Mouse (Mus musculus) intestine, postnatal 0 days (tissue): ENCODE data around the gene Copb1. TPM values are rescaled to one million over a fixed set of nuclear protein-coding genes. Genes with fewer than 3 reads are reported as not detected.

ENCODE experiments used
- ATAC-seq: fragments of 200-750 bp; cut with Nextera tagmentation; 2 replicates; pipeline ENCODE4 v1.8.0; 2017; ENCODE audit warnings: mild to moderate bottlenecking, moderate TSS enrichment, moderate library complexity
- H3K27ac ChIP-seq: fragments of 300-500 bp; sonication (generic); 2 replicates; pipeline ENCODE4 v1.5.1; 2014; ENCODE audit warnings: mild to moderate bottlenecking, low read depth, low read length, moderate library complexity
- H3K27me3 ChIP-seq: fragments of 300-500 bp; sonication (generic); replicated peaks from 2 replicates; pipeline ENCODE4 v1.6.1; 2014; ENCODE audit warnings: low read length, mixed read lengths; ENCODE audit not compliant: control insufficient read depth, insufficient read depth
- H3K36me3 ChIP-seq: fragments of 300-500 bp; sonication (generic); 2 replicates; pipeline ENCODE4 v1.6.1; 2014; ENCODE audit warnings: mild to moderate bottlenecking, moderate library complexity; ENCODE audit not compliant: control insufficient read depth, insufficient read depth
- H3K4me1 ChIP-seq: fragments of 300-500 bp; sonication (generic); replicated peaks from 2 replicates; pipeline ENCODE4 v1.6.1; 2014; ENCODE audit warnings: antibody characterized with exemption, low read length, mixed read lengths; ENCODE audit not compliant: control insufficient read depth, insufficient read depth
- H3K4me2 ChIP-seq: fragments of 300-500 bp; sonication (generic); replicated peaks from 2 replicates; pipeline ENCODE4 v1.6.1; 2014; ENCODE audit warnings: low read depth, mild to moderate bottlenecking, moderate library complexity
- H3K4me3 ChIP-seq: fragments of 300-500 bp; sonication (generic); 2 replicates; pipeline ENCODE4 v1.5.1; 2014; ENCODE audit warnings: low read depth, low read length
- H3K9ac ChIP-seq: fragments of 300-500 bp; sonication (generic); 2 replicates; pipeline ENCODE4 v1.6.1; 2014; ENCODE audit warnings: mild to moderate bottlenecking, low read depth, low read length
- H3K9me3 ChIP-seq: fragments of 300-500 bp; sonication (generic); 2 replicates; pipeline ENCODE4 v1.6.1; 2016; ENCODE audit warnings: mixed run types; ENCODE audit not compliant: control insufficient read depth
- CTCF ChIP-seq: sonication (generic); IDR thresholded peaks from 2 replicates; pipeline ENCODE4 v1.5.1; 2016; ENCODE audit warnings: low read depth, mild to moderate bottlenecking, control low read depth, antibody characterized with exemption, moderate library complexity
- WGBS: fragments of 180-500 bp; shearing (Covaris S2); extraction: QIAGEN DNeasy Blood & Tissue Kit; methylation state at CpG from one replicate; pipeline ENCODE4 v1.1.7; 2014; 5-methylcytosine and 5-hydroxymethylcytosine counted together
- polyA plus RNA-seq: library from polyadenylated mRNA; unstranded; fragments of >200 nt; fragmentation: Nextera tagmentation; extraction: Ambion mirVana; gene quantifications from 2 replicates; pipeline ENCODE4 v1.2.1, GENCODE M21; 2015

Copb1 gene
- polyA plus RNA-seq, 1 experiment from 2014 or later: 140 TPM

DNA sequence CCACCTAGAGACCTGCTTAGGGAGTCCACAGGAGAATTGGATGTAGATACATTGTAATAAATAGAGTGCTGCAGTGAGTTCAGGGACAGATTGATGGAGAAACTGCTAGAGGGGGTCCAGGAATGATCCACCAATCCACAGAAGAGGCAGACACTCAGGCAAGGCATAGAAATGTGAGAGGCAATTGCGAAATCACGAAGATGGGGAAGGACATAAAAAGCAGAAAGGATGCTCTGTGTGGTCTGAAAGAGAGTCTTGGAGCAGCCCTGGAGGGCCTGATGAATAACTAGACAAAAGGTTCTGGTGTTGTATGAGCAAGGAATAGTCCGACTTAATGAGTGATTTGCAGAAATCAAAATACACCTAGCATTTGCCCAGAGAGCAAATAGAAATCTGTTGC lies 71.8 kb downstream of the Copb1 start:
- H3K4me2 ChIP-seq: no peak overlapping the region
- H3K4me3 ChIP-seq: no peak overlapping the region
- no peak overlapping the region for H3K27ac ChIP-seq
- no peak for TF ChIP-seq CTCF
- H3K9me3 ChIP-seq: no peaks in the 10 kb centered on the region
- no peaks in the 10 kb centered on the region; the same call in 1 of the 2 replicates for H3K4me1 ChIP-seq
- H3K9ac ChIP-seq: no peak overlapping the region
- H3K36me3 ChIP-seq: no peaks in the 10 kb centered on the region
- ATAC-seq: no peak
- WGBS: 88% methylated on average over 3 of the region's 3 CpGs
- H3K27me3 ChIP-seq: no peaks in the 10 kb centered on the region

DNA sequence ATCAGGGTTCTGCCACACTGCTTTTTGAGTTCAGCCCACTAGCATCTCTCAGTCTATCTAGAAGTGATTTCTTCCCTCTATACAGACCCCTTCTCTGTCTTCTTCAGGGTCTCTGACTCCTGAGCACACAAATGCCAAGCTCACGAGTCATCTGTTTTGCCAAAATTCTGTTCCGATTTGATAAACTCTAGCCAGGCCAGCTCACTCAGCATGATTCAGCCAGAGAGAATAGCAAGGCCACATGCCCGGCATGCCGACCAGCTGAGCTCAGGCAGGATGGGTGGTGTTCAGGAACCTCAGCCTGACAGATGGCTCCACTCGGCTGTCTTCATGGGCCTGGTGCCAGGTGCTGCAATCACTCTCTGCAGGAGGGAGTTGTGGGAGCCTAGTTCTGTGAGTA lies 73.1 kb downstream of the Copb1 start:
- WGBS: 20% methylated on average over 5 of the region's 5 CpGs
- H3K9ac ChIP-seq: no peak overlapping the region
- peak; percentile 79 for ATAC-seq
- no peaks in the 10 kb centered on the region for H3K27me3 ChIP-seq
- no peaks in the 10 kb centered on the region; the same call in 1 of the 2 replicates for H3K4me1 ChIP-seq
- H3K36me3 ChIP-seq: no peaks in the 10 kb centered on the region
- no peak overlapping the region for H3K4me3 ChIP-seq
- no peak overlapping the region for H3K4me2 ChIP-seq
- no peaks in the 10 kb centered on the region for H3K9me3 ChIP-seq
- peak overlapping the region; percentile 35; the same call in 1 of the 2 replicates for H3K27ac ChIP-seq
- no peak for TF ChIP-seq CTCF

DNA sequence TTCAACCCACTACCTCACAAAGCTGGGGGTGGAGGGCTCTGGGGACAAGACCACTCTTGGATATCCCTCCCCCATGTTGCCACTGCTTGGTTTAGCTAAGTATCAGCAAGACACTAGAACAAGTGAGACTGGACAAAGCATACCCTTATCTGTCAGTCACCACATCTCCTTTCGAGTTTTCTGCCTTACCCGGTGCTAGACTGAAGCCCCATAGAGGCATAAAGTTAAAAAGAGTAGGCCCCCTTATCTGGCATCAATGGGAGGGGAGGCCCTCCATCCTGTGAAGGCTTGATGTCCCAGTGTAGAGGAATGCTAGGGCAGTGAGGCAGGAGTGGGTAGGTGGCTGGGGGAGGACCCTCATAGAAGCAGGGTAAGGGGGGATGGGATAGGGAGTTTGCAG lies 77.9 kb downstream of the Copb1 start:
- H3K27me3 ChIP-seq: no peaks in the 10 kb centered on the region
- no peak for ATAC-seq
- 73% methylated on average over 2 of the region's 2 CpGs for WGBS
- no peak overlapping the region for H3K4me3 ChIP-seq
- no peaks in the 10 kb centered on the region; the same call in 1 of the 2 replicates for H3K4me1 ChIP-seq
- H3K36me3 ChIP-seq: no peaks in the 10 kb centered on the region
- no peak overlapping the region for H3K9ac ChIP-seq
- no peak for TF ChIP-seq CTCF
- no peak overlapping the region for H3K4me2 ChIP-seq
- H3K9me3 ChIP-seq: no peaks in the 10 kb centered on the region
- H3K27ac ChIP-seq: no peak overlapping the region

DNA sequence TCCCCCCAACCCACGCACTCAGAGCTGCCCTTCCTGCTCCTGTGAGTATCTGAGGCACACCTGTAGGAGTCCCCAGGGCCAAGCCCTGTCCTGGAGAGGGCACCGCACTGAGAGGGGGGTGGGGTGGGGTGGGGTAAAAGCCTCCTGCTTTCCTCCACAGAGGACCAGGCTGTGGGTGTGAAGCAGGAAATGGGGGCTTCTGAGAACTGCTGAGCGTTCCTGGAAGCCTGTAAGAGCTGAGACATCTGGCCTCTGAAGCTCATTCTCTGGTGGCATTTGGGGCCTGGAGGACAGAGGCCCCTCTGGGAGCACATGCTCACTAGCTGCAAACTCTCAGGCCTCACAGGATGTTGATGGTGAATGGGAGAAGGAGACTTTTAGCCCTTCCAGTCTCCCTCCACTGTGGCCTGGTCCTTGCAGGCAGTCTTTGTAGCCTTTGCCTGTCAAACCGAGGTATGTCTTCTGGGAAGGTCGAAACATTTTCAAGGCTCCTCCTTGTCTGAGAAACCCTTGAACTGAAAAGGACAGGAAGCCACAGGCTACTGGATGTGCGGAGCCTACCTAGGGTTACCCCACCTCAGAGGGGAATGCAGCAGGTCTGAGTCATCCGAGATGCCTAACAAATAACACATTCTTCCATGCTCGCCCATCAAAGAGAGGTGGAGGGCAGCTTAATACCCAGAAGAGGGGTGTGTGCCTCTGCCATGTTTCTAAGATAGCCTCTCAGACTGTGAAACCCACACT lies 83.0 kb downstream of the Copb1 start:
- Histone ChIP-seq H3K4me2 (no peak overlapping the region), H3K4me1 (no peaks in the 10 kb centered on the region), H3K36me3 (no peaks in the 10 kb centered on the region), H3K27ac (no peak overlapping the region), H3K9me3 (no peaks in the 10 kb centered on the region), H3K9ac (no peak overlapping the region), H3K27me3 (no peaks in the 10 kb centered on the region), H3K4me3 (no peak overlapping the region)
- ATAC-seq: no peak
- TF ChIP-seq CTCF: no peak
- 38% methylated on average over 8 of the region's 8 CpGs for WGBS

DNA sequence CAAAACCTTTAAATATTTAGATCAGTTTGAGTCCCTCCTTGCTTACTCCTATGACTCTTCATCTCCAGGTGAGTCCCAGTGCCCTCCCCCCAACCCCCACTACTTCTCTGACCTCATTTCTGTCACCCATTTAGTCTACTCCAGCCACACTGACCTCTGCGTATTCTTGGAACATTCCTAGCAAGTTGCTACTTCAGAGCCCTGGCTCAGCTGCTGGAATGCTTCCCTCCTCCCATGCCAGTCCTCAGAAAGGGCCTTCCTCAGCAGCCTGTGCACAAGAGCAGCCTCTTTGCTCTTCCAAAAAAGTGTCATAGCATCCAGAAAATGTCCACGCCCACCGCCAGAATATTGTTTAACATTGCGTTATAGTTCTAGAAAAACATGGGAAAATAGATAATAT lies 84.5 kb downstream of the Copb1 start:
- H3K9ac ChIP-seq: no peak overlapping the region
- no peaks in the 10 kb centered on the region for H3K27me3 ChIP-seq
- no peaks in the 10 kb centered on the region for H3K9me3 ChIP-seq
- no peak overlapping the region for H3K4me3 ChIP-seq
- H3K4me2 ChIP-seq: no peak overlapping the region
- H3K27ac ChIP-seq: no peak overlapping the region
- WGBS: 79% methylated on average over 4 of the region's 4 CpGs
- TF ChIP-seq CTCF: no peak
- no peaks in the 10 kb centered on the region for H3K4me1 ChIP-seq
- H3K36me3 ChIP-seq: no peaks in the 10 kb centered on the region
- no peak for ATAC-seq

DNA sequence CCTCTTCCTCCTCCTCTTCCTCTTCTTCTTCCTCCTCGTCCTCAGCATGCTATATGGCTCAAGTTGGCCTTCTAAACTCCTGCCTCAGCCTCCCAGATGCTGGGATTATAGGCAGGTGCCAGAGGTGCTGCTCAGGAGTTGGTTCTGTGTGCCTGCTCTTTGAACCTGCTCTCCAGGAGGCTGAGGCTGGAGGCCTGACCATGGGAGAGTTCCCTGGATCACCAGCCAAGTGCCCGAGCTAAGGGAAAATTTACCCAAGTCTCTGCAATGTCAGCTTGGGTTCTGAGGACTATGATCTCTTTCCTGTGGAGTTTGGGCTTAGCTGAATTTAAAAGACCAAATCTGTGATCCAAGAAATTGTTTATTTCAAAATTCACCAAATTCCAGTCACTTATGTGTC lies 85.1 kb downstream of the Copb1 start:
- no peak for ATAC-seq
- no peak for TF ChIP-seq CTCF
- H3K36me3 ChIP-seq: no peaks in the 10 kb centered on the region
- 76% methylated on average over 2 of the region's 2 CpGs for WGBS
- no peak overlapping the region for H3K4me2 ChIP-seq
- no peaks in the 10 kb centered on the region for H3K9me3 ChIP-seq
- no peak overlapping the region for H3K9ac ChIP-seq
- H3K4me1 ChIP-seq: no peaks in the 10 kb centered on the region
- no peak overlapping the region for H3K27ac ChIP-seq
- no peak overlapping the region for H3K4me3 ChIP-seq
- no peaks in the 10 kb centered on the region for H3K27me3 ChIP-seq

Other genes with a start within 250 kb of the Copb1 start
- 24.3 and 24.5 TPM in 2 replicates for gene Rras2, start 136.9 kb downstream of the Copb1 start, polyA plus RNA-seq
- gene Psma1, start 21.4 kb upstream of the Copb1 start, polyA plus RNA-seq: 205 and 212 TPM in 2 replicates
- gene Pde3b, start 160.6 kb upstream of the Copb1 start, polyA plus RNA-seq: 1.7 and 2.1 TPM in 2 replicates